Mouse (Mus musculus) left cerebral cortex, adult 9 months (tissue): ENCODE measurements around the gene Ripor2.

ENCODE experiments used
- DNase-seq, 2 experiments: peaks; one replicate each; pipeline ENCODE4 v3.0.0; 2022; ENCODE audit warnings: low spot score in 2 of 2

Ripor2 gene

DNA sequence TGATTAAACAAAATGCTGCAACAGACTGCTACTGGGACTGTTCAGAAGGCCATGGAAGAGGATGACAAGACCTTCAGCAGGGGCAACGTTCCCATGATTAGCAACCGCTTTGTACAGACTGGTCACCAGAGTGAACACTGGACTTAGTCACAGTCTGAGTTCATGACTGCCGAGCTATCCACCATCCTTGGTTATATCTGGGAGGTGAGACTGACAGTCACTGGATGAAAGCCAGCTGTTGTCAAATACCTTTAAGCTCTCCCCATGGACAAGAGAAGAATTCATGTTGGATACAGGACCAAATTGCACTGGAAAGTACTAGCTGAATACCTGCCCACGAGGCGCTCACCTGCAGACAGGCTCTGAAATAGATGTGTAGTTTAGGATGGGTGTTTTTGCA is 2.4 kb downstream of the Ripor2 start:
- DNase-seq, result no peak

GRCm38 (mm10) chr13:24584841-24585240 is 2.9 kb downstream of the Ripor2 start:
- no peak for DNase-seq

- no peak for DNase-seq
These were observed 3.4 kb downstream of the Ripor2 start for GRCm38 (mm10) chr13:24585369-24585768.

DNA sequence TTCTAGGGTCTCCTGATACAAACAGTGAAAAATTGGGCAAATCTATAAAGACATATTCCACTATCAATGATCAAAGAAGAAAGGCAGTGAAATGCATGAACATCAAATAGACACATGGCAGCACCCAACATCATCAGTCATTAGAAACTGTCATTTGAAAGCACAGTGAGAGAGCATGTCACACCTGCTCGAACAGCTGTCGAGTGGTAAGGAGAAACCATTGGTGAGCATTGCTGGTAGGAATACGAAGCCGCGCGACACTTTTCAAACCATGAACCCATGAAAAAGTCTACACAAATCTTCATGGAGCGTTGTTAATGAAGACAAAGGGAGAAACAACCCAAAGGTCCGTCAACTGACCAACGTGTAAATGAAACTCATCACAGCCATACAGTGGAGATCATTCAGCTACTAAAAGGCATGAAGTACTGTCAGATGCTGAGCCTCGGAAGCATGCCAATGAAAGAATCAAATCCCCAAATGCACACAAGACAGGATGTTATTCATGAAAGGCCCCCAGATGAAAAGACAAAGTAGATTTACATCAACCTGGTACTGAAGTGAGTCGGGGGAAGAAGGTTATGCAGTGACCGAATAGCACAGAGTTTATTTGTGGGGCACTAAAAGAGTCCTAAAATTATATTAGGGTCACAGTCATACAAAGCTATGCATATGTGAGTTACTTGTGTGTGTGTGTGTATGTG is 5.4 kb downstream of the Ripor2 start:
- DNase-seq, result no peak

GRCm38 (mm10) chr13:24588603-24589002 is 6.6 kb downstream of the Ripor2 start:
- DNase-seq, result no peak

- no peak for DNase-seq
These were observed 9.7 kb downstream of the Ripor2 start for GRCm38 (mm10) chr13:24591737-24592136.

GRCm38 (mm10) chr13:24594303-24594702 is 12.3 kb downstream of the Ripor2 start:
- DNase-seq, result no peak

DNA sequence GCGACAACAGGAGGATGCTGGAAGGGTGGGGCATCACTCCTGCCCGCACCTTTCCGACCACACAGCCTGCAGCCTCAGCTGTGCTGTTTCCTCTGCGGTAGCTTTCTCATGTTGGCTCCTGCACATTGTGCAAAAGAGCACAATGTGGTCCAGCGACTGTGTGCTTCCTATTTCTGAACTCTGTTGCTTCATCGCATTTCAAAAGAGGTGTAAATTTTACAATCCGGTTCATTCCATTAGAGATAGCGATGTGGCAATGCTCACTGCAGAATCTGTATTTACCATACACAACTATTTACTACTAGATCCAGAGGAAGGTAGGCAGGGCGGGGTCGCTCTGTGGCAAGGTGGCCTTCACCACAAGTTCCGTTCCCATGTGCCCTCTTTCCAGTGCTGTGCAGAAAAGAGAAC is 17.6 kb downstream of the Ripor2 start:
- no peak for DNase-seq

DNA sequence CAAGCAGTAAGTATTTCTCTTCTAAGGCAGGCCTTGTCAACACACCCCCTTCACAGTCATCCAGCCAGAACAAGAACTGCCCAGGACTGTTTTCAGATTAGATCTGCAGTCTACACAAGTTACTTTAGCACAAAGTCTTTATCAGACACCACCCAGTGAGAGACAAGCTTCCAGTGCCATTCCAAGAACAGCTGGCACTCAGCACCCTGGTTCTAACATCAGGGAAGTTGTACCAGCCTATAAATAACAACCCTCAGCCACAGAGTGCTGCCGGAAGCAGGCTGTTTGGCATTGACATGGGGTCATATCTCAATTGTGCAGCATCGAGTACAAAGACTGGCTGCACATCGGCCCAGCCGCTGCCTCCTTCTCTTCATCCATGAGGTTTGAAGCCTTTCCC is 21.0 kb downstream of the Ripor2 start:
- no peak for DNase-seq

DNA sequence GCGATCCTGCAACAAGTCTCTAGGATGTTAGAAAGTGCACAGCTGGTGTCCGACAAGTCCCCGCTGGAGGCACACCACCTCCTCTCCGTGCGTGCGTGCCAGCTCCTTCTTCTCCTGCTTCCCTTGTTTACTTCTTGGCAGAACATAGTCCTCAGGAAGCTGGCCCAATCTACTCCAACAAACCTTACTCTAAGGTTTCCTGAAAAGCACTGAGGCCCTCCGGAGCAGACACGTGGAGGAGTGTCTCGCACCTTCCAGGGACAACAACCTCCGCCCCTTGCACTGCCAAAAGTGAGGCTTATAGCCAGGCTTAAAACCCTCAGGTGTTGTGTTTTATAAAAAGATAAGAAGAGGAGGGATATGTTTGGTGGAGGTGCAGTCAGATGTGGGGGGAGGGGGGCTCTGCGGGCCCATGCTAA is 21.6 kb downstream of the Ripor2 start:
- DNase-seq, result peak in 1 of 2 experiments; percentile 51

GRCm38 (mm10) chr13:24604096-24604495 is 22.1 kb downstream of the Ripor2 start:
- DNase-seq, result no peak

DNA sequence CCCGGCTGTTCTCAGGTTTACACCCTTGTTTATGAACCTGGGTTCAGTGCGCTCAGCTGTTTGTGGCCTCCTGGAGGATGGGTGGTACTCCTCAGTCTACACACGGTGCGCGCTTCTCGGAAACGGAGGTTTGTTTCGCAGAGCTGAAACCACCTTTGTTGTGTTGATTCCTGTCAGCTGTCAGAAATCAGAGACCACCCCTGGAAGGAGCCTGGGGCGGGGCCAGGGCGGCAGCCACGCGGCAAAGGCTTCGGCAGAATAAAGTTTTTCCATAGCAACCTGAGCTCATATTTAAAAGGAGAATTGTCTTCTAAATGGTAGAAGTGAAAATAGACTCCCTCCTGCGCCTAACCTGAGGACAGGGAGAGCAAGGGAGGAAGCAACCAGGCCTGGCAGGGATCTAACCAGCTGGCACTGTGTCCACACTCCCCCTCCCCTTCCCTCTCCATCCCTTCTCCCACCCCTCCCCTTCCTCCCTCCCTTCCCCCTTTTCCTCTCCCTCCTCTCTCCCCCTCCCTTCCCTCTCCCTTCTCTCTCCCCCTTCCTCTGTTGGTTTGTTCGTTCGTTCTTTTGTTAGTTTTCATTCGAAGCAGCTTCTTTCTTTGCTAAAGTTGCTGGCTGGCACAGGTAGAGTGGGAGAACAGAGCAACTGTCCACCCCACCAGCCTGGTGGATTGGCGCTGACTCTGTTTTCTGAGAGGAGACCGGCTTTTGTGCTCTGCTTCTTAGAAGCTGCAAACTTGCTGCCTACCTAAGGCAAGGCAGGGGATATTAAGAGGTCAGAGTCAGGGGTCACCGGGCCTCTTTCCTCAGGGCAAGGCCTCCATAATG is 23.0 kb downstream of the Ripor2 start:
- no peak for DNase-seq

GRCm38 (mm10) chr13:24605755-24606154 is 23.8 kb downstream of the Ripor2 start:
- no peak for DNase-seq

GRCm38 (mm10) chr13:24607961-24608360 is 26.0 kb downstream of the Ripor2 start:
- no peak for DNase-seq

GRCm38 (mm10) chr13:24608709-24609108 is 26.7 kb downstream of the Ripor2 start:
- no peak for DNase-seq

DNA sequence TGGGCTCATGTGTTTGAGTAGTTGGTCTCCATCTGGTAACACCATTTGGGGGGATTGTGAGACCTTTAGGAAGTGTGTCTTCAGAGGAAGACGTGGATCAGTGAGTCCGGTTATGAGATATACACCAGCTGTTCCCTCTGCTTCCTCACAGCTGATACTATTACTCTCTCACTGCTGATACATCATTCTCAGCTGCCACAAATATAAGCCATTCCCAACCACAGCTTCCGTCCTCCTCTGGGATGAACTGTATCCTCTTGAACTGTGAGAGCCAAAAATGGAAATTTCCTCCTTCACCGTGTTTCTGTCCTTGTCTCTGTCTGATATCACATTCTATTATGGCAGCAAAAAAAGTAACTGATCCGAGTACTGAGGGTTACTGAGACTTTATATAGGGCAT is 28.9 kb downstream of the Ripor2 start:
- no peak for DNase-seq

- DNase-seq, result no peak
These were observed 31.0 kb downstream of the Ripor2 start for GRCm38 (mm10) chr13:24613031-24613430.

GRCm38 (mm10) chr13:24613433-24613832 is 31.4 kb downstream of the Ripor2 start:
- no peak for DNase-seq

DNA sequence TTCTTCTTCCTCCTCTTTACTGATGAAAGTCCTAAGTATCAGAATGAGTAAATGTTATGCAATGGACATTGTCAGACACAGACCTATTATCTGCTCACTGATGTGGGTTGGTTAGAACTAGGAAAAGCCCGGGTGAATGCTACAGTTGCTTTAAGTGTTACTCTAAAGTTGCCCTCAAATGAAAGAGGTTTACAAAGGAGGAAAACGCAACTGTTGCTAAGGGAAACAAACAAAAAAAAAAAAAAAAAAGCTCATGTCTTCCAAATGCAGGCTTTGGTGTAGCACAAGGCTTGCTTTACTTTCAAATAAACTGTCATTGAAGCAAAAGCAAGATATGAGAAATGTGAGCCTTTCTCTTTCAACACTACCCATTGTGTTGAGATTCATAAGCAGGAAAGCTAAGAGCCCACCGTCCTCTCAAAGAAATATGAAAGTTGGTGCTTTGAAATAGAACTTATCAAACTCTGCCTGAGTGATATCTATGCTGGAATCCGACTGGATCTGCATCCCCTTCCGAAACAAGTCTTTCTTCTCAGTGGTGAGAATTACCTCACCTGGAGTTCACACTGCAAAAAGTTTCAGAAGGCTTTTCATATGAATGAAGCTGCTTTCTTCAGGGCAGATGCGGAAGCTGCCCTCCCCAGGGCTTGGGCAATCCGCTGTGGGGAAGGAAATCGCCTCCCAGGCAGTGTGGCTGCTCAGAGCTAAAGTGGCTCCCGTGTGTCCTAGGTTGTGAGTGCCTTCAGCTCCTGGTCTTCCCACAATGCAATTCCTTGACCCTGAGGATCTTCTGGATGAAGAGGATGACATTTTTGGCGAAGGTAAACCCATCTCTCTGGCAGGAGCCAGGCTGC is 32.2 kb downstream of the Ripor2 start:
- DNase-seq, result no peak

DNA sequence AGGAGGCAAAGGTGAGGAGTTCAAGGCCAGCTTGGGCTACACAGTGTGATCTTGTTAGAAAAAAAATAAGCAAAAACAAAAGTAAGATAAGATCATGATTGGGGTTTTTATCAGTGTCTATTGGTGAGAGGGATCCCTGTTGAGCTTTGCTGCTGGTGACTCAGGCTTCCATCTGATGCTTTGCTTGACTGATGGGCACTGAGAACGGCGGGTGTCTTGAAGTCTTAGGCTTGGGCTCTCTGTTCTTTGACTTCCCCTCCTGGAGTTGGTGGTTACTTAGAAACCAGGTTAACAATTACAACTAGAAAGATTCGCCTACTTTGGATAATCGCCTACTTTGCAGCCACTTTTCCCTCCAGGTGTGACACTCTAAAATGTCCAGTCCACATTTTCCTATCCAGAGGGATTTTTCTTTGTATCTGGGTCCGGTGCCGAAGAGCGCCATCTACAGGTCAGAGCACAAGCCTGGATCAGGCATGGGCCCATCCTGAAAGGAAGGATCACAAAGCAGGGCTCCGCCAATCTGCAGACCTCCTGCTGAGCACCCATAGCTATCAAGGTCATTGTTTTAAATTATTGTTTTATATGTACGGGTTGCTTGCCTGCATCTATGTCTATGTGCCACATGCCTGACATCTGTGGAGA is 34.1 kb downstream of the Ripor2 start:
- DNase-seq, result no peak

- no peak for DNase-seq
These were observed 34.7 kb downstream of the Ripor2 start for GRCm38 (mm10) chr13:24616645-24617044.
